Mouse (Mus musculus) cerebellum, adult 2 months (tissue): ENCODE measurements around the gene Abca13.

Experiments
- CTCF ChIP-seq: fragments of 200-500 bp; IDR thresholded peaks from 2 replicates; pipeline ENCODE4 v1.5.1; 2011; ENCODE audit warnings: low read depth, mild to moderate bottlenecking, control low read depth, low read length, moderate library complexity, borderline replicate concordance; ENCODE audit not compliant: insufficient read depth
- POLR2A ChIP-seq: fragments of 200-500 bp; IDR thresholded peaks from 2 replicates; pipeline ENCODE4 v1.6.1; 2011; ENCODE audit warnings: low read length, control low read depth, borderline replicate concordance; ENCODE audit not compliant: insufficient read depth

DNA sequence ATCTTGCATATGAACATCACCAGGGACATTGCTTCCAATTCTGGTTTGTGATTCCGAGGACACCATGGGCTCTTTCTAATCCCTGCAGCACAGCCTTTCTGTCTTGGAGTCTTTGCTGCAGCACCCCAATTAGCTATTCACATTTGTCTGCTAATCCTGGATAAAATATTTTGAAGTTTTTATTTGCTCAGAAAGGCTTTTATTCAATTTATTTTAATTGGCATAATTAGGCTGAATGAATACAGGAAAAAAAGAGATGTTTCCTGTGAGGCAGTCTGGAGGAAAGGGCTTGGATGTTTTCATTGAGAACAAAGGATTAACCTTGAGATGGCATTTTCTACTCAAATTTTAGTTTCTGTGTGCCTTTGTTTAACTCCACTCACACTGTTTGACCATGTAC lies 428.2 kb downstream of the Abca13 start:
- TF ChIP-seq POLR2A (no peak), CTCF (no peak)
